In genomic region chr14:29851956-29852725, GRCm38 (mm10) we compare ENCODE assay signal across 17 mouse cellular contexts.
DNase-seq lines count a peak whose midpoint lies in the region; ATAC-seq lines count a peak whose summit lies in the region.
"Had no signal": no experiment of that assay in that cellular context is flagged by ENCODE, and none has a peak within 500 bp of the region (broad histone marks: within the 10 kb centered on the region; RNA-seq: fewer than 3 reads in every experiment).

No protein-coding gene starts in this region.

- no peak for ATAC-seq in kidney, embryonic 14.5 days (ENCODE audit: low FRiP score, low TSS enrichment)
- peak; percentile 80 for ATAC-seq in kidney, embryonic 15.5 days (replicated peaks; ENCODE audit: low FRiP score)
- ATAC-seq in megakaryocyte, adult 5-6 weeks (ENCODE audit: poor library complexity, severe bottlenecking), result no peak
- ATAC-seq: forebrain, postnatal 0 days; inflammation-experienced regulatory T-cells, adult 6 months had no signal

- DNase-seq in kidney, adult 11 months, result peak; percentile 71
- peak; percentile 29 for DNase-seq in right cerebral cortex, postnatal 14 days
- DNase-seq in right cerebral cortex, postnatal 25 days, result no peak
- no peak for DNase-seq in gastrocnemius, adult 8-10 months (ENCODE audit: low spot score in 2 of 2)
- DNase-seq: adrenal gland, postnatal 36 days; forebrain, postnatal 0 days; gastrocnemius, adult 2 months; heart, postnatal 36 days; liver; thymus, postnatal 36 days had no signal

- H3K27ac ChIP-seq in kidney, embryonic 14.5 days (ENCODE audit: low read depth, low read length), result no peak overlapping the region
- H3K27ac ChIP-seq in kidney, embryonic 15.5 days, result peak overlapping the region; percentile 57; the same call in 1 of the 2 replicates
- H3K27ac ChIP-seq: gastrocnemius, adult 2 months; lung, embryonic 15.5 days had no signal

- H3K4me3 ChIP-seq in kidney, embryonic 14.5 days (ENCODE audit: low read length), result no peak overlapping the region
- H3K4me3 ChIP-seq in kidney, embryonic 15.5 days (replicated peaks), result no peak overlapping the region
- H3K4me3 ChIP-seq: erythroblast, embryonic 14.5 days; gastrocnemius, adult 2 months; lung, embryonic 15.5 days; megakaryocyte, embryonic 14.5 days had no signal

- H3K4me1 ChIP-seq in kidney, embryonic 14.5 days (ENCODE audit: control insufficient read depth, insufficient read depth, low read length), result no peaks in the 10 kb centered on the region
- peaks cover 2% of the 10 kb centered on the region; the same call in 1 of the 2 replicates for H3K4me1 ChIP-seq in kidney, embryonic 15.5 days
- H3K4me1 ChIP-seq: lung, embryonic 15.5 days; megakaryocyte, embryonic 14.5 days had no signal

- H3K27me3 ChIP-seq in kidney, embryonic 14.5 days (ENCODE audit: control insufficient read depth, insufficient read depth, low read length), result no peaks in the 10 kb centered on the region
- H3K27me3 ChIP-seq in kidney, embryonic 15.5 days, result no peaks in the 10 kb centered on the region
- H3K27me3 ChIP-seq: lung, embryonic 15.5 days; megakaryocyte, embryonic 14.5 days had no signal

- no peaks in the 10 kb centered on the region for H3K9me3 ChIP-seq in kidney, embryonic 14.5 days (ENCODE audit: control insufficient read depth, low read length)
- H3K9me3 ChIP-seq in kidney, embryonic 15.5 days (replicated peaks), result no peaks in the 10 kb centered on the region
- H3K9me3 ChIP-seq: lung, embryonic 15.5 days; megakaryocyte, embryonic 14.5 days had no signal

- no peak overlapping the region for H3K9ac ChIP-seq in kidney, embryonic 14.5 days (ENCODE audit: low read depth, low read length)
- H3K9ac ChIP-seq in kidney, embryonic 15.5 days, result no peak overlapping the region
- H3K9ac ChIP-seq: forebrain, postnatal 0 days; lung, embryonic 15.5 days had no signal

- WGBS in kidney, embryonic 14.5 days, result 65% methylated on average over 11 of the region's 11 CpGs
- 66% methylated on average over 11 of the region's 11 CpGs for WGBS in kidney, embryonic 15.5 days

- no peaks in the 10 kb centered on the region for H3K36me3 ChIP-seq in kidney, embryonic 14.5 days (ENCODE audit: control insufficient read depth, insufficient read depth, low read length)
- no peaks in the 10 kb centered on the region for H3K36me3 ChIP-seq in kidney, embryonic 15.5 days
- H3K36me3 ChIP-seq: lung, embryonic 15.5 days had no signal

- H3K4me2 ChIP-seq in kidney, embryonic 14.5 days (replicated peaks; ENCODE audit: low read depth, low read length), result no peak overlapping the region
- H3K4me2 ChIP-seq in kidney, embryonic 15.5 days, result no peak overlapping the region
- H3K4me2 ChIP-seq: lung, embryonic 15.5 days had no signal

Comparison
In these comparisons a context has a peak if more than half of its experiments do, and no peak if none do; other contexts are left out.
1. DNase-seq: peak in kidney, adult 11 months (single experiment) and right cerebral cortex, postnatal 14 days (single experiment); none in right cerebral cortex, postnatal 25 days (single experiment) and gastrocnemius, adult 8-10 months (0 of 2).